Mouse (Mus musculus): ENCODE results near the gene Efna1. TPM values are rescaled to one million over a fixed set of nuclear protein-coding genes. Genes with fewer than 3 reads are reported as not detected.
A peak's percentile ranks its signal among the peaks of the same experiment; 100 is the strongest.

The Efna1 gene
- total RNA-seq, 1 experiment from 2014 or later: not detected

- ATAC-seq (replicated peaks in 1 of 2; ENCODE audit: insufficient read depth in 1 of 2, low FRiP score in 2 of 2, low TSS enrichment in 1 of 2, low read depth in 1 of 2, poor library complexity in 2 of 2, severe bottlenecking in 2 of 2): no peak
Observed at GRCm38 (mm10) chr3:89262417-89262816, 18.5 kb downstream of the Efna1 start.

- no peak for ATAC-seq (replicated peaks in 1 of 2; ENCODE audit: insufficient read depth in 1 of 2, low FRiP score in 2 of 2, low TSS enrichment in 1 of 2, low read depth in 1 of 2, poor library complexity in 2 of 2, severe bottlenecking in 2 of 2)
Observed at GRCm38 (mm10) chr3:89260211-89260610, 20.7 kb downstream of the Efna1 start.

- ATAC-seq (replicated peaks in 1 of 2; ENCODE audit: insufficient read depth in 1 of 2, low FRiP score in 2 of 2, low TSS enrichment in 1 of 2, low read depth in 1 of 2, poor library complexity in 2 of 2, severe bottlenecking in 2 of 2): no peak
Observed at GRCm38 (mm10) chr3:89259076-89259475, 21.9 kb downstream of the Efna1 start, which contains the start of gene Dpm3. Gene Dpm3 (plus strand): TSS chr3:89259358.

GRCm38 (mm10) chr3:89256177-89256576, 24.8 kb downstream of the Efna1 start:
- no peak for ATAC-seq (replicated peaks in 1 of 2; ENCODE audit: insufficient read depth in 1 of 2, low FRiP score in 2 of 2, low TSS enrichment in 1 of 2, low read depth in 1 of 2, poor library complexity in 2 of 2, severe bottlenecking in 2 of 2)

DNA sequence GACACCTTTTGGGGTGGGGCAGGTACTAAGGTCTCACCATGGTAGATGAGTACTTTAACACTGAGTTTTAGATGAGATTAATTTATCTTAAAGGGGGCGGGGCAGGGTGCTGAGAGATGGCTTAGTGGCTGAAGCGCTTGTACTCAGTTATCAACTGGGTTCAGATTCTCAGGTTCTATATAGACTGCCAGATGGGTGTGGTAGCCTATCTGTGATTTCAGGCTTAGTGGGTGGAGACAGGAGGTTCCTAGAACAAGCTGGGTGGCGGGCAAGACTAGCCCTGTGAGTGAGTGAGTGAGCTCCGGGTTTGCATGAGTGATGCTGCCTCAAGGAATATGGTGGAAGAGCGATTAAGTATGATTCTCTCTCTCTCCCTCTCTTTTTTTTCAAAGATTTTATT, 25.9 kb downstream of the Efna1 start:
- ATAC-seq (replicated peaks in 1 of 2; ENCODE audit: insufficient read depth in 1 of 2, low FRiP score in 2 of 2, low TSS enrichment in 1 of 2, low read depth in 1 of 2, poor library complexity in 2 of 2, severe bottlenecking in 2 of 2): no peak

DNA sequence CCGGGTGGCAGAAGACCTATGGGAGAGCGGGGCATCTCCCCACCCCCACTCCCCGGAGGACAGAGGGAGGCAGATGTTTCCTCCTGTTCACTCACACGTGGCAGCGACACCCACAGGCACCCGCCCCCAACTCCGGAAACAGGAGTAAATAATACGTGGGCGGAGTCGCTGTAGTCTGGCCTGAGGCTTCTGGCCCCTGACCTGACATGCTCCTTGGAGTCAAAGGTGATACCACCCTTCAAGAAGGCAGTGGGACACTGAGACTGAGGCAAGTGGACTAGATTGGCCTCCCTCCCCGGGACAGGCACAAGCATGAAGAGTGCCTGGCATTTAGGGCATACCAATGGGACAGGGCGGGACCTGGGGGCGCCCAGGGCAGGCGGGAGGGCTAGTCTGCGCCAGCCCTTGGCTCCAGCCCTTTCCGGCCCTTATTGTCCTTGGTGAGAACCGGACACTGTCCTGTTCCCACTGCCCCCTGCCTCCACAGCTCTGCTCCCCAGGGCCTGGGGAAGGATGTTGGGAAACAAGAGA, 29.5 kb downstream of the Efna1 start:
- peak; percentile 87 to 89 for ATAC-seq (replicated peaks in 1 of 2; ENCODE audit: insufficient read depth in 1 of 2, low FRiP score in 2 of 2, low TSS enrichment in 1 of 2, low read depth in 1 of 2, poor library complexity in 2 of 2, severe bottlenecking in 2 of 2)

- ATAC-seq (replicated peaks in 1 of 2; ENCODE audit: insufficient read depth in 1 of 2, low FRiP score in 2 of 2, low TSS enrichment in 1 of 2, low read depth in 1 of 2, poor library complexity in 2 of 2, severe bottlenecking in 2 of 2): peak; percentile 8 to 29; a peak in 1 of 4 replicates
Observed at GRCm38 (mm10) chr3:89250435-89251040, 30.4 kb downstream of the Efna1 start.

GRCm38 (mm10) chr3:89247466-89247865, 33.5 kb downstream of the Efna1 start:
- no peak for ATAC-seq (replicated peaks in 1 of 2; ENCODE audit: insufficient read depth in 1 of 2, low FRiP score in 2 of 2, low TSS enrichment in 1 of 2, low read depth in 1 of 2, poor library complexity in 2 of 2, severe bottlenecking in 2 of 2)

DNA sequence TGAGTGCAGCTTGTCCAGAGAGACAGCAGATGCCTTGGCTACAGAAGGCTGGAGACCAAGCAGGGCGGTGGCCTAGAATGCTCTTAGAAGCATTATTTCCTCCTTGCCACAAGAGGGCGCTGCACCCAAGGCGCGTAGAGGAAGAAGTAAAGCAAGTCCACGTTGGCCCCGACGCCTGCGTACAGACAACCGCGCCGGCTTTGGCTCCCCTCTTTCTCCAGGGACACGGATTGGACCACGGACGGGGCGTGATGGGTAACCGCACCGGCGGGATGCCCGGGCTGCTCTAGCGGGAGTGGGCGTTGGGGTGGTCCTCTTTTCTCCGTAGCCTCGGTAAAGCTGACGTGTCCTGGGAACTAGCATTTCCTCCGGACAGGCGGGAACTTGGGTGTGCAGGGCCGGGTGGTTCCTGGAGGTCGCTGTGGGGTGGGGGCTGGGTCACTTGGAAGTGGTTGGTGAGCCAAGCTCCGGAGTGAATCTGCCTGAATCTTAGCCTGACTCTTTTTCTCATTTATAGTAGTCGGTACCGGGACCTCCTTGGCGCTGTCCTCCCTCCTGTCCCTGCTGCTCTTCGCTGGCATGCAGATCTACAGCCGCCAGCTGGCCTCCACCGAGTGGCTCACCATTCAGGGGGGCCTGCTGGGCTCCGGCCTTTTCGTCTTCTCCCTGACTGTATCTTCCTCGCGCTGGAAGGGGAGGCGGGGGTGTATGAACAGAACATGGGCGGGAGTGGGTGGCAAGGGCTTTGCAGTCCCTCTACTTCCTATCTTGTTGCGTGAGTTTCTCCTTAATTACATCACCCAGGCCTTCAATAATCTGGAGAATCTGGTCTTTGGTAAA, 34.5 kb downstream of the Efna1 start, which contains the start of gene Trim46:
Gene Trim46 (minus strand): TSS at position 49 of the 840 bp plus-strand sequence.
- peak; percentile 66 to 70 for ATAC-seq (replicated peaks in 1 of 2; ENCODE audit: insufficient read depth in 1 of 2, low FRiP score in 2 of 2, low TSS enrichment in 1 of 2, low read depth in 1 of 2, poor library complexity in 2 of 2, severe bottlenecking in 2 of 2)

GRCm38 (mm10) chr3:89245688-89246171, 35.2 kb downstream of the Efna1 start, which contains the start of gene Krtcap2:
Gene Krtcap2 (plus strand): TSS chr3:89245966.
- ATAC-seq (replicated peaks in 1 of 2; ENCODE audit: insufficient read depth in 1 of 2, low FRiP score in 2 of 2, low TSS enrichment in 1 of 2, low read depth in 1 of 2, poor library complexity in 2 of 2, severe bottlenecking in 2 of 2): no peak

- ATAC-seq (replicated peaks in 1 of 2; ENCODE audit: insufficient read depth in 1 of 2, low FRiP score in 2 of 2, low TSS enrichment in 1 of 2, low read depth in 1 of 2, poor library complexity in 2 of 2, severe bottlenecking in 2 of 2): no peak
Observed at GRCm38 (mm10) chr3:89244982-89245687, 35.8 kb downstream of the Efna1 start.

- ATAC-seq (replicated peaks in 1 of 2; ENCODE audit: insufficient read depth in 1 of 2, low FRiP score in 2 of 2, low TSS enrichment in 1 of 2, low read depth in 1 of 2, poor library complexity in 2 of 2, severe bottlenecking in 2 of 2): peak; percentile 20 to 29; a peak in 2 of 4 replicates
Observed at GRCm38 (mm10) chr3:89244158-89244981, 36.6 kb downstream of the Efna1 start.

DNA sequence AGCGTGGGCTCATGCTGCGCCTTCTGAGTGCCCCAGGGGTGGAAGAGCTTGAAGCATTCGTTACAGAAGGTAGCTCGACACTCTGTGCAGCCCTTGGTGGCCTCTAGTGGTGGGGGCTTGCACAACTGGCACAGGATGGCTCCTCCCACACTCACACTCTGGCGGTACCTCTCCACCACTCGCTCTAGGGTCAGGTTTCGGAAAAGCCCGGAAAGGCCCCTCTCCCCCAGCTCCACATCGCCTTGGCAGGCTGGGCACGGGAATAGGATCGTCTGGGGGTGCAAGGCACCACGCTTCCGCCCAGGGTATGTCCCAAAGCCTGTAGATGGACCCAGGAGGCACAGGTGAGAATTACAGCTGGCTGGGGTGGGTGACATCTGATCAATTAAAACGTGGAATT, 37.3 kb downstream of the Efna1 start:
- ATAC-seq (replicated peaks in 1 of 2; ENCODE audit: insufficient read depth in 1 of 2, low FRiP score in 2 of 2, low TSS enrichment in 1 of 2, low read depth in 1 of 2, poor library complexity in 2 of 2, severe bottlenecking in 2 of 2): peak; percentile 74 to 80

GRCm38 (mm10) chr3:89242331-89242895, 38.5 kb downstream of the Efna1 start:
- 0 out of 4 replicates have a peak, but pooled peaks have one; percentile 24 to 26 for ATAC-seq (replicated peaks in 1 of 2; ENCODE audit: insufficient read depth in 1 of 2, low FRiP score in 2 of 2, low TSS enrichment in 1 of 2, low read depth in 1 of 2, poor library complexity in 2 of 2, severe bottlenecking in 2 of 2)

DNA sequence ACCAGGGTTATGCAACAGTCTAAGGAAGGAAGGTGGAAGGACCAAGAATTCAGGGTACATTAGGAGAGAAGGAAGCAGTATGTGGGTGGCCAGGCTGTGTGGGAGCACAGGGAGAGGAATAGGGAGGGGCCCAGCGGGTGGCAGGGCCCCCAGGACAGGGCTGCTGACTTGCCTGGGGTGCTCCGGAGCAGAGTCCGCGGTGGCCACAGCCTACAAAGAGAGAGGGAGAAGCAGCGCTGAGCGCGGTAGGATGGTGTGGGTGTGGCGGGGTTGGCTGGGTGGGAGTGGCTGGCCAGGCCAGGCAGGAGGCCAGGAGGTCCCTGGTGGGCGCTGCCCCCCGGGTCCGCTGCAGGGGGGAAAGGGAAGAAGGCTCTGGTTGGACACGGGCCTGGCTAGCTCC, 42.4 kb downstream of the Efna1 start:
- ATAC-seq (replicated peaks in 1 of 2; ENCODE audit: insufficient read depth in 1 of 2, low FRiP score in 2 of 2, low TSS enrichment in 1 of 2, low read depth in 1 of 2, poor library complexity in 2 of 2, severe bottlenecking in 2 of 2): no peak

DNA sequence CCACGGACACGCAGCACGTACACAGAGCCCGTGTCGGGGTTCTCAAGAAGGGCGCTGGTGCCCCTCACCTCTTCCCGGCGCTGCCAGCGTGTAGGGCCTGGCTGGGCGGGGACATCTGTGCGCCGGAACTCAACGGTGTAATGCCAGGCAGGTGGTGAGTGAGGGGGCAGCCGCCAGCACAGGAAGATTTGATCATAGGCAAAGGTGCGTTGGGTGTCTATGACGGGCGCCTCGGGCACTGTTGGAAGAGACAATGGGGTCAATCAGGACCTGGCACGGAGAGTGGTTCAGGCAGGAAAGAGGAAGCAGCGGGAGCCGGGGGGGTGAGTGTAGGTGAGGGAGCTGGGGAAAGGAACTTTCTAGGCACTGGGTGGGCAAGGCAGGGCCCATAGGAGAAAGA, 43.3 kb downstream of the Efna1 start:
- ATAC-seq (replicated peaks in 1 of 2; ENCODE audit: insufficient read depth in 1 of 2, low FRiP score in 2 of 2, low TSS enrichment in 1 of 2, low read depth in 1 of 2, poor library complexity in 2 of 2, severe bottlenecking in 2 of 2): no peak

Measured in hematopoietic stem cell, adult 5-6 weeks (primary cell).